Mouse (Mus musculus) forebrain, postnatal 0 days (tissue): ENCODE measurements around the gene Ldb1. TPM values are rescaled to one million over a fixed set of nuclear protein-coding genes. Genes with fewer than 3 reads are reported as not detected.
A peak's percentile ranks its signal among the peaks of the same experiment; 100 is the strongest.

ENCODE experiments used
- ATAC-seq: fragments of 200-750 bp; cut with Nextera tagmentation; 2 replicates; pipeline ENCODE4 v1.8.0; 2017; ENCODE audit warnings: mild to moderate bottlenecking, moderate library complexity
- DNase-seq: peaks from one replicate; pipeline ENCODE4 v3.0.0-alpha.2; 2015
- H3K27ac ChIP-seq: fragments of 300-500 bp; sonication (generic); 2 replicates; pipeline ENCODE4 v1.5.1; 2014; ENCODE audit warnings: low read depth, mild to moderate bottlenecking, antibody characterized with exemption, low read length, moderate library complexity, mixed read lengths
- H3K27me3 ChIP-seq: fragments of 300-500 bp; sonication (generic); 2 replicates; pipeline ENCODE4 v1.6.1; 2014; ENCODE audit warnings: mild to moderate bottlenecking, low read length, mixed read lengths; ENCODE audit not compliant: insufficient read depth
- H3K36me3 ChIP-seq: fragments of 300-500 bp; sonication (generic); 2 replicates; pipeline ENCODE4 v1.6.1; 2014; ENCODE audit warnings: mild to moderate bottlenecking, moderate library complexity; ENCODE audit not compliant: insufficient read depth
- H3K4me1 ChIP-seq: fragments of 300-500 bp; sonication (generic); 2 replicates; pipeline ENCODE4 v1.6.1; 2014; ENCODE audit warnings: antibody characterized with exemption; ENCODE audit not compliant: insufficient read depth
- H3K4me2 ChIP-seq: fragments of 300-500 bp; sonication (generic); 2 replicates; pipeline ENCODE4 v1.6.1; 2014; ENCODE audit warnings: low read depth, mild to moderate bottlenecking, moderate library complexity
- H3K4me3 ChIP-seq: fragments of 300-500 bp; sonication (generic); 2 replicates; pipeline ENCODE4 v1.5.1; 2014; ENCODE audit warnings: low read depth, low read length, mixed read lengths
- H3K9ac ChIP-seq: fragments of 300-500 bp; sonication (generic); 2 replicates; pipeline ENCODE4 v1.6.1; 2014; ENCODE audit warnings: mild to moderate bottlenecking
- H3K9me3 ChIP-seq: fragments of 300-500 bp; sonication (generic); 2 replicates; pipeline ENCODE4 v1.6.1; 2016; ENCODE audit warnings: low read length
- CTCF ChIP-seq: sonication (generic); IDR thresholded peaks from 2 replicates; pipeline ENCODE4 v1.5.1; 2016; ENCODE audit warnings: antibody characterized with exemption, control low read depth, low read depth
- WGBS: fragments of 180-500 bp; shearing (Covaris S2); extraction: QIAGEN DNeasy Blood & Tissue Kit; methylation state at CpG from one replicate; pipeline ENCODE4 v1.1.7; 2014; 5-methylcytosine and 5-hydroxymethylcytosine counted together
- polyA plus RNA-seq: library from polyadenylated mRNA; unstranded; fragments of >200 nt; fragmentation: Nextera tagmentation; extraction: Ambion mirVana; gene quantifications from 2 replicates; pipeline ENCODE4 v1.2.1, GENCODE M21; 2015
- total RNA-seq: library from RNA; depleted of rRNA; stranded (reverse); fragments of >200 nt; gene quantifications from 2 replicates; pipeline ENCODE4 v1.2.3, GENCODE M21; 2014

The Ldb1 gene
- total and polyA plus RNA-seq, 2 experiments from 2014 or later, result 90.4 to 162 TPM

- peak; percentile 99 for DNase-seq
- peak within 1 kb of the TSS; percentile 66 for H3K9ac ChIP-seq
- H3K36me3 ChIP-seq, result peaks cover 43% of the 10 kb centered on the region
- H3K4me1 ChIP-seq, result peaks cover 9% of the 10 kb centered on the region; the same call in 1 of the 2 replicates
- H3K4me3 ChIP-seq, result peak within 1 kb of the TSS; percentile 90
- WGBS, result under 1% methylated on average over 66 of the region's 66 CpGs
- TF ChIP-seq CTCF, result 0 out of 2 replicates have a peak, but pooled peaks have one; percentile 9
- no peaks in the 10 kb centered on the region for H3K27me3 ChIP-seq
- H3K9me3 ChIP-seq, result no peaks in the 10 kb centered on the region
- H3K4me2 ChIP-seq, result peak within 1 kb of the TSS; percentile 66
- peak; percentile 98 for ATAC-seq
- H3K27ac ChIP-seq, result peak within 1 kb of the TSS; percentile 76
Observed at GRCm38 (mm10) chr19:46075616-46076607, 30.9 kb upstream of the Ldb1 start, which contains the start of gene Nolc1. TSS of gene Nolc1 (plus strand) at chr19:46075863.

- Histone ChIP-seq H3K4me3 (no peak overlapping the region), H3K36me3 (peaks cover 36% of the 10 kb centered on the region), H3K4me2 (no peak overlapping the region), H3K27ac (no peak overlapping the region), H3K27me3 (no peaks in the 10 kb centered on the region), H3K4me1 (peaks cover 9% of the 10 kb centered on the region; the same call in 1 of the 2 replicates), H3K9me3 (no peaks in the 10 kb centered on the region), H3K9ac (no peak overlapping the region)
- TF ChIP-seq CTCF, result no peak
- WGBS, result 92% methylated on average over 5 of the region's 5 CpGs
- DNase-seq, result no peak
- ATAC-seq, result no peak
Observed at GRCm38 (mm10) chr19:46074266-46074665, 29.3 kb upstream of the Ldb1 start.

GRCm38 (mm10) chr19:46073285-46073684 is 28.3 kb upstream of the Ldb1 start:
- no peak overlapping the region for H3K4me3 ChIP-seq
- ATAC-seq, result no peak
- H3K27ac ChIP-seq, result no peak overlapping the region
- peaks cover 34% of the 10 kb centered on the region for H3K36me3 ChIP-seq
- H3K27me3 ChIP-seq, result no peaks in the 10 kb centered on the region
- 76% methylated on average over 7 of the region's 7 CpGs for WGBS
- H3K4me1 ChIP-seq, result peaks cover 9% of the 10 kb centered on the region; the same call in 1 of the 2 replicates
- no peak for DNase-seq
- H3K4me2 ChIP-seq, result no peak overlapping the region
- no peak overlapping the region for H3K9ac ChIP-seq
- no peak for TF ChIP-seq CTCF
- H3K9me3 ChIP-seq, result no peaks in the 10 kb centered on the region

DNA sequence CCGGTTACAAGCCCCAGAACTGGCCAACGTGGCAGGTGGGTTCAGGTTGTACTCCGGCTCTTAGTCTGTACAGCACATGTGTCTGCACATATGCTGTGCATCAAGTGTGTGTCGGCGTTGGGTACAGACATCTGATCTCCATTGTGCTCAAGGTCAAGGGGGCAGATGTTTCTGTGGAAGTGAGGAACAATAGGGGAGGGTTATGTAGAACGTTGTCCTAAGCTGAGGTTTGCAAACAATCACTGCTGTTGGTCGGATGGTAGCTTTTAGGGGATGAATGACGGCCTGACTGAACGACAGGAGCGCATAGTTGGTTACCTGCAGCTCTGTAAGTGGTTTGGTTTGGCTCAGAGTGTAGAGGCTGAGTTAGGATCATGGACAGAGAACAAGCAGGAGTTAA is 23.0 kb upstream of the Ldb1 start:
- TF ChIP-seq CTCF, result no peak
- Histone ChIP-seq H3K9me3 (no peaks in the 10 kb centered on the region), H3K4me1 (no peaks in the 10 kb centered on the region), H3K27ac (no peak overlapping the region), H3K9ac (no peak overlapping the region), H3K4me3 (no peak overlapping the region), H3K27me3 (no peaks in the 10 kb centered on the region), H3K4me2 (no peak overlapping the region), H3K36me3 (peaks cover 86% of the 10 kb centered on the region)
- DNase-seq, result no peak
- 89% methylated on average over 10 of the region's 10 CpGs for WGBS
- no peak for ATAC-seq

GRCm38 (mm10) chr19:46060845-46061244 is 15.8 kb upstream of the Ldb1 start:
- Histone ChIP-seq H3K9me3 (no peaks in the 10 kb centered on the region), H3K4me3 (no peak overlapping the region), H3K4me1 (0 out of 2 replicates have a peak, but pooled peaks cover 5% of the 10 kb centered on the region), H3K36me3 (peaks cover 48% of the 10 kb centered on the region), H3K4me2 (no peak overlapping the region), H3K27ac (no peak overlapping the region), H3K27me3 (no peaks in the 10 kb centered on the region), H3K9ac (no peak overlapping the region)
- no peak for ATAC-seq
- 83% methylated on average over 6 of the region's 6 CpGs for WGBS
- no peak for TF ChIP-seq CTCF
- no peak for DNase-seq

DNA sequence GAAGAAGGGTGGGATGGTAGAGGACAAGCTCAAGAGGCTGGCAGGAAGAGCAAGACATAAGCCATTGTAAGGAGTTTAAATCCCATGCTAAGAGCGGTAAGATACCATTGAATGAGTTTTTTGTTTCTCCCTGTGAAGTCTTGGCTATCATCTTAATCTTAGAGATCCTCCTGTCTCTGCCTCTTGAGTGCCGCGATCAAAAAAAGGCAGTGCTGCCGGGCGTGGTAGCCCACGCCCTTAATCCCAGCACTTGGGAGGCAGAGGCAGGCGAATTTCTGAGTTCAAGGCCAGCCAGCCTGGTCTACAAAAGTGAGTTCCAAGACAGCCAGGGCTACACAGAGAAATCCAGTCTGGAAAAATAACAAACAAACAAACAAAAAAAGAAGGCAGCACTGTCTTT is 13.5 kb upstream of the Ldb1 start:
- DNase-seq, result no peak
- no peak for ATAC-seq
- Histone ChIP-seq H3K9me3 (no peaks in the 10 kb centered on the region), H3K36me3 (peaks cover 24% of the 10 kb centered on the region), H3K4me2 (no peak overlapping the region), H3K4me3 (no peak overlapping the region), H3K9ac (no peak overlapping the region), H3K27ac (no peak overlapping the region), H3K27me3 (no peaks in the 10 kb centered on the region), H3K4me1 (0 out of 2 replicates have a peak, but pooled peaks cover 5% of the 10 kb centered on the region)
- no peak for TF ChIP-seq CTCF
- 98% methylated on average over 7 of the region's 7 CpGs for WGBS

DNA sequence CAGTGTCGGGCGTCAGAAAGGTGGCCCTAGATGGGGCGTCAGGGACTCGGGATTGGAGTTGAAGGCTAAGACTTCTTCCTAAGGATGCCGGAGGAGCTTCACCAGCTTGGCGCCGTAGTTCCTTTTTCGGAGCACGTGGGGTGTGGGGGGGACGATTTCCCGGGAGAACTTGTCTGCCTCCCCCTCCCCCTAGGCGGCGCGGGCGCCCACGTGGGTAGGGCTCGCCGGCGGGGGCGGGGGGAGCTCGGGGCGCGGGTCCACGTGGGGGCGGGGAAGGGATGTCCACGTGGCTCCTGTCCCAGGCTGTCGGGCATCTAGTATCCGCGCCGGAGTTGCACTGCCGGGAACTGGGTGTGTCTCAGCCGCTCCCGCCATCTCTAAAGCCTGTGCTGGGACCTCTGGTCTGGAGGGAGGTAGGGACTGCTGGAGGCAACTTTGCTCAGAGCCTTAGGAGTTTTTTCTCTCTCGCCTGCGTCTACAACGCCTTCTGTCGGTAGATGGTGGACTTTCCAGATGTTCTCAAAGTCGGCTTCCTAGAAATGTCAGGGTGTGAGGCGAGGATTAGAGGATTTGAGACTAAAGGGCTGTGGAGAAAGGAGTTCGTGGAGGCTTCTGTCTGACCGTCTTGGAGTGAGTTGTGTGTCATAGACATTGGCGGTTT is 12.1 kb upstream of the Ldb1 start:
- WGBS, result under 1% methylated on average over 32 of the region's 42 CpGs
- peak; percentile 54 for ATAC-seq
- peak; percentile 30; the same call in 1 of the 2 replicates for TF ChIP-seq CTCF

More for the DNA sequence above, 12.1 kb upstream of the Ldb1 start:
- Histone ChIP-seq H3K4me3 (peak overlapping the region; percentile 84), H3K27ac (peak overlapping the region; percentile 78), H3K36me3 (peaks cover 11% of the 10 kb centered on the region), H3K27me3 (no peaks in the 10 kb centered on the region), H3K9me3 (no peaks in the 10 kb centered on the region), H3K4me2 (peak overlapping the region; percentile 86), H3K4me1 (0 out of 2 replicates have a peak, but pooled peaks cover 5% of the 10 kb centered on the region), H3K9ac (peak overlapping the region; percentile 66)
- DNase-seq, result peak; percentile 77
